Mouse (Mus musculus) skeletal muscle tissue, postnatal 0 days (tissue): ENCODE measurements around the gene Btbd1. TPM values are rescaled to one million over a fixed set of nuclear protein-coding genes. Genes with fewer than 3 reads are reported as not detected.

Experiments used
- polyA plus RNA-seq: library from polyadenylated mRNA; unstranded; fragments of >200 nt; fragmentation: Nextera tagmentation; extraction: Ambion mirVana; gene quantifications from 2 replicates; pipeline ENCODE4 v1.2.1, GENCODE M21; 2015

The Btbd1 gene
- 143 and 172 TPM in 2 replicates for polyA plus RNA-seq

GRCm38 (mm10) chr7:81829379-81829894 is at the start of gene Btbd1:
Btbd1 (minus strand) TSS chr7:81829431.

GRCm38 (mm10) chr7:81858968-81859721 is 29.9 kb upstream of the Btbd1 start, which contains the start of gene Tm6sf1:
Tm6sf1 (plus strand) TSS chr7:81859001.

GRCm38 (mm10) chr7:81855694-81856093 is 26.5 kb upstream of the Btbd1 start, which contains the start of gene Gm10160:
Gm10160 (minus strand) TSS chr7:81855794.

GRCm38 (mm10) chr7:81789095-81789757 is 40.0 kb downstream of the Btbd1 start, which contains the start of gene 3110040N11Rik:
3110040N11Rik (minus strand) TSS chr7:81789478.

GRCm38 (mm10) chr7:81762180-81763109 is 66.8 kb downstream of the Btbd1 start, which contains the start of gene Ramac:
Ramac (plus strand) TSS chr7:81762925.

Other genes with a start within 250 kb of the Btbd1 start
- 10.4 and 13.9 TPM in 2 replicates for gene Homer2, start 121.9 kb downstream of the Btbd1 start, polyA plus RNA-seq
- gene Ramac, start 66.5 kb downstream of the Btbd1 start, polyA plus RNA-seq, result 85.6 and 87.4 TPM in 2 replicates
- 28.0 and 33.7 TPM in 2 replicates for gene 3110040N11Rik, start 40.0 kb downstream of the Btbd1 start, polyA plus RNA-seq
- gene Gm10160, start 26.4 kb upstream of the Btbd1 start, polyA plus RNA-seq, result not detected in 2 replicates
- gene Tm6sf1, start 29.6 kb upstream of the Btbd1 start, polyA plus RNA-seq, result 160 and 179 TPM in 2 replicates
- 6.6 and 7.9 TPM in 2 replicates for gene Hdgfl3, start 105.0 kb upstream of the Btbd1 start, polyA plus RNA-seq
- gene Bnc1, start 162.9 kb upstream of the Btbd1 start, polyA plus RNA-seq, result 0.04 and 0.06 TPM in 2 replicates